Mouse (Mus musculus): ENCODE results near the gene Lgals7.

DNA sequence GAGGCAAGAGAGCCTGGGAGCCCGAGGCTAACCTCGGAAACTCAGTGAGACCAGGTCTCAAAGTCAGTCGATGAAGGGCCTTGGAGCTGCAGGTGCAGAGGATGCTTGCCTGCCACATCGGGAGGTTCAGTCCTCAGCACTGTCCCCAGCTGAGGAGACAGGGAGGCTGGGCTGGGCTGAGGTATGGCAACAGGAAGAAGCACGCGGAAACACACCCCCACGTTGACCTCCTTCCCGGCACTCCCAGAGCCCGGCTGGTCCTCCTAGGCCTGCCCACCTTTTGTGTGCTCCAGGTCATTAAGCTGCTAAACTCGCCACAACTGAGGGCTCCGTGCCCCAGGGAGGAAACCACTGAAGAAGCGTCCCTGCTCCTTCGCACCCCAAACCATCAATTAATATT, 17.5 kb downstream of the Lgals7 start, which contains the start of gene Capn12:
- no peak for TF ChIP-seq POLR2A (IDR thresholded peaks at IDR 0.05; ENCODE audit: borderline replicate concordance, insufficient read depth, low read length)
- no peak for TF ChIP-seq CTCF (IDR thresholded peaks at IDR 0.05; ENCODE audit: borderline replicate concordance, insufficient read depth, low read depth, low read length)

All from cerebellum, adult 2 months (tissue).